Mouse (Mus musculus) forebrain, embryonic 15.5 days (tissue): ENCODE data around the gene Ttll5. TPM values are rescaled to one million over a fixed set of nuclear protein-coding genes. Genes with fewer than 3 reads are reported as not detected.
A peak's percentile ranks its signal among the peaks of the same experiment; 100 is the strongest.

Source experiments
- ATAC-seq: fragments of 200-750 bp; cut with Nextera tagmentation; replicated peaks from 2 replicates; pipeline ENCODE4 v1.8.0; 2017; ENCODE audit warnings: mild to moderate bottlenecking, moderate TSS enrichment, moderate library complexity
- H3K27ac ChIP-seq: fragments of 300-500 bp; sonication (generic); replicated peaks from 2 replicates; pipeline ENCODE4 v1.5.1; 2015; ENCODE audit warnings: mild to moderate bottlenecking, inconsistent platforms
- H3K27me3 ChIP-seq: fragments of 300-500 bp; sonication (generic); 2 replicates; pipeline ENCODE4 v1.6.1; 2015; ENCODE audit warnings: inconsistent platforms
- H3K36me3 ChIP-seq: fragments of 300-500 bp; sonication (generic); 2 replicates; pipeline ENCODE4 v1.6.1; 2015; ENCODE audit warnings: mild to moderate bottlenecking, inconsistent platforms
- H3K4me1 ChIP-seq: fragments of 300-500 bp; sonication (generic); 2 replicates; pipeline ENCODE4 v1.6.1; 2015; ENCODE audit warnings: inconsistent platforms
- H3K4me2 ChIP-seq: fragments of 300-500 bp; sonication (generic); replicated peaks from 2 replicates; pipeline ENCODE4 v1.6.1; 2015; ENCODE audit warnings: mild to moderate bottlenecking, inconsistent platforms
- H3K4me3 ChIP-seq: fragments of 300-500 bp; sonication (generic); 2 replicates; pipeline ENCODE4 v1.5.1; 2015; ENCODE audit warnings: mild to moderate bottlenecking, inconsistent platforms
- H3K9ac ChIP-seq: fragments of 300-500 bp; sonication (generic); replicated peaks from 2 replicates; pipeline ENCODE4 v1.6.1; 2015; ENCODE audit warnings: mild to moderate bottlenecking, inconsistent platforms
- H3K9me3 ChIP-seq: fragments of 300-500 bp; sonication (generic); 2 replicates; pipeline ENCODE4 v1.6.1; 2016; ENCODE audit warnings: inconsistent platforms
- WGBS: fragments of 180-500 bp; shearing (Covaris S2); methylation state at CpG from one replicate; pipeline ENCODE4 v1.1.7; 2015; ENCODE audit warnings: mixed read lengths; 5-methylcytosine and 5-hydroxymethylcytosine counted together
- polyA plus RNA-seq: library from polyadenylated mRNA; unstranded; fragments of >200 nt; fragmentation: Nextera tagmentation; extraction: Ambion mirVana; gene quantifications from 2 replicates; pipeline ENCODE4 v1.2.1, GENCODE M21; 2015

The Ttll5 gene
- polyA plus RNA-seq, 1 experiment from 2014 or later: 15.4 TPM

DNA sequence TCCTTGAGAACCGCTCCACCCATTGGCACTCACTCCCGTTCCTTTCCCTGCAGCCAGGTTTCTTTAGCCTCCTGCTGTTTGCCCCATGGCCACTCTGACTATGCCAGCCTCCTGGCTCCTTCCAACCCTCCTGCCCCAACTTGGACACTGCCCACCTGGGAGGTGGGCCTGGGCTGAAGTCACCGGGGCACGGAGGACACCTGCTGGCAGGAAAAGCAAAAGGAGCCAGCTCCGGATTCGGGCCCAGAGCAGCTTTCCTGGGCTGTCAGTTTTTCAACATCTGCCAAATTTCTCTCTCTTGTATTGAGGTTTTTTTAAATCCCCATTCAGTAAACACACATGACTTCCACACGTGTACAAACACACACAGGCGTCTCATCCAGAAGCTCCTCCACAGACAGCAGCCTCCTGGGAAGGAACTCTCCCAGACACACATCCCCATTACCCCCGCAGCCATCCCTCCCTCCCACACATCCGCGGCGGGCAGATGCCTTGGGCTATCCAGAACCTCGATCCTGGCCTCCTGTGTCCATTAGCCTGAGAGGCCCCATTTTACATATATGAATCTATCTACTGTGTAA is 252.0 kb downstream of the Ttll5 start:
- H3K9me3 ChIP-seq: no peaks in the 10 kb centered on the region
- H3K27me3 ChIP-seq: peaks cover 4% of the 10 kb centered on the region; the same call in 1 of the 2 replicates
- peak overlapping the region; percentile 11 for H3K27ac ChIP-seq
- H3K4me2 ChIP-seq: peak overlapping the region; percentile 87
- peak overlapping the region; percentile 6; the same call in 1 of the 2 replicates for H3K9ac ChIP-seq
- H3K4me3 ChIP-seq: peak overlapping the region; percentile 48
- no peaks in the 10 kb centered on the region for H3K36me3 ChIP-seq
- 10% methylated on average over 13 of the region's 13 CpGs for WGBS
- no peak for ATAC-seq
- H3K4me1 ChIP-seq: peaks cover 29% of the 10 kb centered on the region

DNA sequence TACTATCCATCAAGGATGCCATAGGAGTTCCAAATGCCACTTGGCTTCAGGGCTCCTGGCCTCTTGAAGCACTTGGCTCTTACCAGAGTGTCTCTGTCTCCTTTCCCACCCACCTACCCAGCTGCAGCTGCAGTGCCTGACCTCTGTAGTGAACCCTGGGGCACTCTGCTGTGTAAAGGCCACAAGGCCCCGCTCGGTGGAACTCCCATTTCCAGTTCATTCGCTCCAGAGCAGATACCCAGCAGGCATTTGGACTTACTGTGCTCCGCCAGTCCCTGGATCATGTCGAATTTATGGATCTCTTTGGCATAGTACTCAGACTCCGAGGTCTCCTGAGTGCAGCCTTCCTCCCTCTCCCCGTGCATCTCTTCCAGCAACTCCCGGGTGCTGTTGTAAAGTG is 252.9 kb downstream of the Ttll5 start:
- Histone ChIP-seq H3K36me3 (no peaks in the 10 kb centered on the region), H3K27me3 (peaks cover 4% of the 10 kb centered on the region; the same call in 1 of the 2 replicates), H3K4me1 (peaks cover 29% of the 10 kb centered on the region), H3K4me3 (peak overlapping the region; percentile 48), H3K27ac (0 out of 2 replicates have a peak overlapping the region, but pooled peaks have one; percentile 44), H3K9me3 (no peaks in the 10 kb centered on the region), H3K4me2 (peak overlapping the region; percentile 87), H3K9ac (peak overlapping the region; percentile 50; the same call in 1 of the 2 replicates)
- WGBS: 30% methylated on average over 8 of the region's 8 CpGs
- no peak for ATAC-seq

DNA sequence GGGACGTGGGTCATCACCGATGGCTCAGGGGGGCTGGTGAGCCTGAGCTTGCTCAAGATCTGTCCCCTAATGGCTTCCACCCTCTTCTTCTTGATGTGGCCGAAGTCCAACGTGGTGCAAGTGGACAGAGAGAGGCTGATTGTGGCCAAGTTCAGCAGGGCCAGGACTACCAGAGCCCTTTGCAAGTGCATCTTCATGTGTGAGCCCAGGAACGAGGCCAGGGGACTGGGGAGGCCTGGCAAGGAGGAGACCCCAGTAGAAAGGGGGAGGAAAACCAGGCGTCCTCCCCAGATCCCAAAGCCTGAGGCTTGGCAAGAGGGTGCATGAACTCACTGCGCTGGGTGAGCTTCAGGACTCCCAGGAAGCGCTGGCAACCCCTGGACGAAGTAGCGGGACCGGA is 253.3 kb downstream of the Ttll5 start:
- H3K27ac ChIP-seq: peak overlapping the region; percentile 44; the same call in 1 of the 2 replicates
- no peak for ATAC-seq
- H3K4me3 ChIP-seq: peak overlapping the region; percentile 48
- no peaks in the 10 kb centered on the region for H3K36me3 ChIP-seq
- H3K4me2 ChIP-seq: peak overlapping the region; percentile 87
- peaks cover 30% of the 10 kb centered on the region for H3K4me1 ChIP-seq
- H3K9ac ChIP-seq: peak overlapping the region; percentile 50
- WGBS: 21% methylated on average over 11 of the region's 11 CpGs
- H3K9me3 ChIP-seq: no peaks in the 10 kb centered on the region
- peaks cover 4% of the 10 kb centered on the region; the same call in 1 of the 2 replicates for H3K27me3 ChIP-seq

DNA sequence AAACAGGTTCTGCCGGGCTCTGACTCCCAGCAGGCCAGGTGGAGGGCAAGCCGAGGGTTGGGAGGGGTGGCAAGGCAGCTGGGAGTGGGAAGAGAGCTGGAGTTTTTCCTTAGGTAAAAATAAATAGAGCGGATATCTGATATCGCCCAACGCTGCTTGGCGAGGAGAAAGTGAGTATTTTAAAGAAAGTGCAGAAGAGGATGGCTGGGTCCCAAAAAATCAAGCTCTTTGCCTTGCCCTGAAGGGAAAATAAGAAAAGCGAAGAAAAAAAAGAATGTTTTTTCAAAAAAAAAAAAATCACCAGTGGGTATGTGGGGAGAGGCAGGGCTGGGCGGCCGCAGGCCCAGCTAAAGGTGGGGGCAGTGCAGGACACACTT is 253.7 kb downstream of the Ttll5 start:
- peaks cover 4% of the 10 kb centered on the region; the same call in 1 of the 2 replicates for H3K27me3 ChIP-seq
- peak overlapping the region; percentile 48 for H3K4me3 ChIP-seq
- peaks cover 34% of the 10 kb centered on the region for H3K4me1 ChIP-seq
- no peak for ATAC-seq
- 10% methylated on average over 9 of the region's 9 CpGs for WGBS
- peak overlapping the region; percentile 87 for H3K4me2 ChIP-seq
- H3K27ac ChIP-seq: peak overlapping the region; percentile 76
- no peaks in the 10 kb centered on the region for H3K36me3 ChIP-seq
- H3K9ac ChIP-seq: peak overlapping the region; percentile 50
- no peaks in the 10 kb centered on the region for H3K9me3 ChIP-seq

DNA sequence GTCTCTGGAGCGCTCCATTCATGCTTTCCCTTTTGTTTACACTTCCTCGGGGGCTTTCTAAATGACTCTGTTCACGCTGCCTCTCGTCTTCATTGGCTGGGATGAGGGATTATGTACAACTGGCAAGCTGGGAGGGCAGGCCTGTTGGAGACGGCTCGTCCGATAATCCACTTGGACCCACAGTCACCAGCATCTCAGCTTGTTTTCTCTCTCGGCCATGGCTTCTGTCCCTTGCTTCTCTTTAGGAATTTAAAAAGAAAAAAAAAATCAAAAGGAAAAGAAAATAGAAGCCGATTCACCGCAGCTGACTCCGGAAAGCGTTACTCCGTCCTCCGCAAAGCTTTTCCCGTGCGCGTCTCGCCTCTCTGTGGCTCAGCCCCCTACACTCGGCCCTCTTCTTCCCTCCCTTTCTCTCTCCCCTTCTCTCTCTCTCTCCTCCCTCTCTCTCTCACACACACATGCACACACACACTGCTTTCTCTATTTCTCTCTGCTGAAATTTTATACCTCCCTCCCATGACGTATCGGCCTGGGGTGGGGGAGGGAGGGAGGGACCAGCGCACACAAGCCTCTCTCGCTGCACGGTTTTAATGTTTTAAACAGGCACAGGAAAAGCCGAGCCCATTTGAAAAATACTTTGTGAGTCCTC is 254.2 kb downstream of the Ttll5 start, which contains the start of gene Tgfb3:
Gene Tgfb3 (minus strand): TSS at position 489 of the 649 bp plus-strand sequence.
- peak within 1 kb of the TSS; percentile 76 for H3K27ac ChIP-seq
- H3K27me3 ChIP-seq: peaks cover 4% of the 10 kb centered on the region; the same call in 1 of the 2 replicates
- ATAC-seq: peak; percentile 55

DNA sequence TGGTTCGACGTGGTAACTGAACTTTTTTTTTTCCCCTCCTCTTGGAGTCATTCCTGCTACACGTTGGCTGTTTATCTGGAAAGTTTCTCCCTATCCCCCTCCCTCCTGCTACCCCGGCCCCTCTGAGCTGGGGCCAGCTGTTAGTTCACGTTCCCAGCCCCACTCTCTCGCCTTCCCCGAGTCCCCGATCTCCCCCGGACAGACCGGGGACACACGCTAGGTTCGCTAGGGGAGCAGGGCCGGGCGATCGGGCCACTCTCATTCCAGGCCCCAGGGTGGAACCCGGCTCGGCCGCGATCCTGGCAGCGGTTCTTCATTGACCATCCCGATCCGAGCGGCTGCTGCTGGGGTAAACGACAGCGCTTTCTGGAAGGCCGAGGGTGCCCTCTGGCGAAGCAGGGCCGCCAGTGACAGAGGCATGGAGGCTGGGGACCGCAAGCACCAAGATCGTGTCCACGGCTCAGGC is 254.8 kb downstream of the Ttll5 start:
- H3K27ac ChIP-seq: peak overlapping the region; percentile 76
- H3K4me1 ChIP-seq: peaks cover 37% of the 10 kb centered on the region
- no peaks in the 10 kb centered on the region for H3K9me3 ChIP-seq
- under 1% methylated on average over 31 of the region's 31 CpGs for WGBS
- H3K4me3 ChIP-seq: peak overlapping the region; percentile 48
- H3K36me3 ChIP-seq: no peaks in the 10 kb centered on the region
- peak overlapping the region; percentile 50 for H3K9ac ChIP-seq
- peak; percentile 73 for ATAC-seq
- peak overlapping the region; percentile 87 for H3K4me2 ChIP-seq
- H3K27me3 ChIP-seq: peaks cover 4% of the 10 kb centered on the region; the same call in 1 of the 2 replicates

More for the DNA sequence above, 254.2 kb downstream of the Ttll5 start, which contains the start of gene Tgfb3:
- H3K9ac ChIP-seq: peak within 1 kb of the TSS; percentile 50
- H3K4me2 ChIP-seq: peak within 1 kb of the TSS; percentile 87
- peaks cover 37% of the 10 kb centered on the region for H3K4me1 ChIP-seq
- no peaks in the 10 kb centered on the region for H3K36me3 ChIP-seq
- WGBS: under 1% methylated on average over 25 of the region's 25 CpGs
- H3K4me3 ChIP-seq: peak within 1 kb of the TSS; percentile 48
- H3K9me3 ChIP-seq: no peaks in the 10 kb centered on the region

DNA sequence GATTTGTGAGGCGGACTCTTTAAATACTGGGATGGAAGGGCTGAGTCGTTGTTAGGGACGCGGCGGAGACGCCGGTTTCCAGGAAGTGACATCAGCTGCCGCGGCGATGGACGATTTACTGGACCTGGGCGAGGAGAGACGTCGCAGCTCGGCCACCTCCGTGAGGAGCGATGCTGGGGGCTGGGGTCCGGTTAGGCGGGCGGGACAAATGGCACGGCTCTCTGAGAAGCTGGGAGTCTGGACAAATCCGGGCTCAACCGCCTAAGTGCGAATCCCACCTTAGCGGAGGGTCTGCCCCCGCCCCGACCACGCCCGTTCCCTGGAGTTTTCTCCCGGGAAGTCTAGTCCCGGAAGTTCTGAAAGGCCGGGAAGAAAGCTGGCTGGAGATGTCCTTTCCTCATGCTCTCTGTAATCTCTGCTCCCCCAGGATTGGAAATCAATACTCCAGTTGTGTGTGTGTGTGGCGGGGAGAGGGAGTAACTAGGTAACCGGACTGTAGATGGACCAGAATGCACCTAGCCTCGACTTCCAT is 258.1 kb downstream of the Ttll5 start, which contains the start of gene Ift43:
Gene Ift43 (plus strand): TSS at position 61 of the 532 bp plus-strand sequence.
- Histone ChIP-seq H3K9ac (peak within 1 kb of the TSS; percentile 64), H3K4me3 (peak within 1 kb of the TSS; percentile 84), H3K9me3 (no peaks in the 10 kb centered on the region), H3K36me3 (no peaks in the 10 kb centered on the region), H3K27ac (no peak within 1 kb of the TSS), H3K27me3 (no peaks in the 10 kb centered on the region), H3K4me2 (peak within 1 kb of the TSS; percentile 69), H3K4me1 (peaks cover 21% of the 10 kb centered on the region)
- ATAC-seq: peak; percentile 61
- under 1% methylated on average over 35 of the region's 35 CpGs for WGBS

DNA sequence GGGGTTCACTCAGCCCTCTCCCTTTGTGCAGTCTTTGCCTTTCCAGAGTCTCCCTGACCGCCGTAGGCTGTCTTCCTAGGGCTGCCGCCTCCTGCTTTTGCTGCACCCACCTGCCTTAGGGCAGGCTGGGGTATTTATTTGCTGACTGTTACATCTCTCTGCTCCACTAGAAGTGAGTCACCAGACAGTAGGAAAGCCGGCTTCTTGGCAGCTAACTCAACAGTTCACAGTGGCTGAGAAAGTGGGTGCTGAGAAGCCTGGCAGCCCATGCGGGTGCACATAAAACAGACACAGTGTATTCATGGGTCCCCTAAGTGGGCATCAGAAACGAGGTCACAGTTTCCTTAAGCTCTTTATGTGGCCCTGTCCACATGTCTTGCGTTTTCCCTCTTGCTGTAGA is 261.4 kb downstream of the Ttll5 start:
- Histone ChIP-seq H3K9me3 (no peaks in the 10 kb centered on the region), H3K9ac (no peak overlapping the region), H3K4me1 (peaks cover 12% of the 10 kb centered on the region), H3K27ac (no peak overlapping the region), H3K4me2 (no peak overlapping the region), H3K27me3 (no peaks in the 10 kb centered on the region), H3K36me3 (peaks cover 3% of the 10 kb centered on the region; the same call in 1 of the 2 replicates), H3K4me3 (no peak overlapping the region)
- 87% methylated on average over 7 of the region's 7 CpGs for WGBS
- no peak for ATAC-seq

DNA sequence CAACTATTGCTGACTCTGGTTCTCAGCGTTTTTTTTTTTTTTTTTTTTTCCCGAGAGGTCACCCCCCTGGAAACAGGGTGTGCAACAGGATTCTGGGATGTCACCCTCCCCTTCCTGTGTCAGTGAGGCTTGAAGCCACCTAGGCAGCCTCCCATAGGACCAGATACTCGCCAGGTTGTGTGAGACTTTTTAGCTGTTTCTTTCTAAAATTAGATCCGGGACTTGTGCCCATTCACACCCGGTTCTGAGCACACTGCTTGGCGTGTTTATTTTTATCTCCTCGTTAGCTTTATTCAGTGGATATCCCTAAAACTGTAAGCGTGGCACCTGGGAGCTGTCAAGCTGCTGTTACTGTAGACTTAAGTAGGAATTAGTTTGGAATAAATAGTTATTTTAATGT is 262.1 kb downstream of the Ttll5 start:
- no peaks in the 10 kb centered on the region for H3K9me3 ChIP-seq
- H3K27ac ChIP-seq: no peak overlapping the region
- peaks cover 12% of the 10 kb centered on the region for H3K4me1 ChIP-seq
- 51% methylated on average over 8 of the region's 8 CpGs for WGBS
- H3K27me3 ChIP-seq: no peaks in the 10 kb centered on the region
- no peak overlapping the region for H3K4me2 ChIP-seq
- peaks cover 3% of the 10 kb centered on the region; the same call in 1 of the 2 replicates for H3K36me3 ChIP-seq
- H3K9ac ChIP-seq: no peak overlapping the region
- H3K4me3 ChIP-seq: no peak overlapping the region
- no peak for ATAC-seq

DNA sequence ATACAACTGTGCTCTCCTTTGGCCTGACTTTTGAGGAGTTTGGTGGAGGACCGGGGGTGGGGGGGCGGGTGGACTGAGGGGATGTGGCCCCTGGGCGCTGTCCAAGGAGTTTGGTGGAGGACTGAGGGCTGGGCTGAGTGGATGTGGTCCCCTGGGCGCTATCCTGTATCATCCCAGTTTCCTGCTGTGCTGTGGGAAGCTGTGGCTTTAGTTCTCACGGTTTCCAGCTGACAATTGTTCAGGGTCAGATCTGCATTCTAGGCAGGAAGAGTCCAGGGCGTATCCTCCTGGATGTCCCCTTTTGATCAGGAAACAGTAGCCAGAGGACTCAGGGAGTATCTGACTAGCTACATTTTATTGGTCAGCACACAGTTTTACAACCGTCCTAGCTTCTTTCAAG is 263.6 kb downstream of the Ttll5 start:
- H3K4me1 ChIP-seq: peaks cover 8% of the 10 kb centered on the region
- H3K27ac ChIP-seq: no peak overlapping the region
- no peaks in the 10 kb centered on the region for H3K9me3 ChIP-seq
- ATAC-seq: no peak
- H3K9ac ChIP-seq: no peak overlapping the region
- H3K4me2 ChIP-seq: no peak overlapping the region
- 70% methylated on average over 7 of the region's 7 CpGs for WGBS
- no peak overlapping the region for H3K4me3 ChIP-seq
- H3K36me3 ChIP-seq: peaks cover 3% of the 10 kb centered on the region; the same call in 1 of the 2 replicates
- H3K27me3 ChIP-seq: no peaks in the 10 kb centered on the region

DNA sequence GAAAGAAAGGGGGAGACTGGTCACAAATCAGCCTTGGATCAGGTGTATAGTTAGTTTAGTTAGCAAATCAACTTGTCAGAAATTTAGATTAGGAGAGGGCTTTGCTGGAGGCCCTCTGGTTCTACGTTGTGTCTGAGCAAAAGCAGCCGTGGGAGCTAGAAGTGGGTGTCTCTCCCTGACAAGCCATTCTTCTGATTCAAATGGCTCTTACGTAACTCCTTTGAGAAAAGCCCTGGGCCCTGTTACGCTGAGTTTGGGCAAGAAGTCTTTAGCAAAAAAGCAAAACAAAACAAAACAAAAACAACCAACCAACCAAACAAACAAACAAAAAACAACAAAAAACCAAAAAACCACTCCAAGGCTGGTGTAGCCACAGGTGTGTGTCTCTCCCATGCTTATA is 266.3 kb downstream of the Ttll5 start:
- Histone ChIP-seq H3K4me1 (peaks cover 4% of the 10 kb centered on the region; the same call in 1 of the 2 replicates), H3K36me3 (peaks cover 5% of the 10 kb centered on the region), H3K9ac (no peak overlapping the region), H3K4me3 (no peak overlapping the region), H3K27me3 (no peaks in the 10 kb centered on the region), H3K4me2 (no peak overlapping the region), H3K9me3 (no peaks in the 10 kb centered on the region), H3K27ac (no peak overlapping the region)
- no peak for ATAC-seq
- 54% methylated on average over 4 of the region's 4 CpGs for WGBS

DNA sequence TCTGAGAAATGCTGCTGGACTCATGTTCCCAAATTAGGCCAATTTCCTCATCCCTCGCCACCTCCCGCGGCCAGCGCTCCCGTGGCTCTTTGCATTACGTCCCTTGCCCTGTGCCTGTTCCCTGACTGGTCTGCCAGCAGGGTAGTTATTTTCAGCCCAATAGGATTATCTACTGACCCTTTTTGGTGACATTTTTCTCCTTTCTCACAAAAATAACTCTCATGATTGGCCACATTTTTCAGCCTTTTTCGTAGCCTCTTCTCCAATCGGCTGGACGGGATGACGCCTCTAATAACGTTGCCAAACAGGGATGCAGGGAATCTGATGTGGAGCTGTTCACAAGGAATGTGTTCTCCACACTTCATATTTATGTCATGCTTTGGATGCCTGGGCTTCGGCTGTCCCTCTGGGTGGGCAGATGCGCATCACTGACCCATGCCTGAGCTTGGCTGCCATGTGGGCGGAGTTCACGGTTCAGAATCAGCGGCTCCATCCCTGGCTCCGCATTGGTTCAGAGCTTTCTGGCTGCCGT is 267.2 kb downstream of the Ttll5 start:
- H3K4me2 ChIP-seq: no peak overlapping the region

More for the DNA sequence above, 267.2 kb downstream of the Ttll5 start:
- H3K36me3 ChIP-seq: peaks cover 7% of the 10 kb centered on the region
- WGBS: 39% methylated on average over 18 of the region's 18 CpGs
- no peak overlapping the region for H3K9ac ChIP-seq
- H3K27me3 ChIP-seq: no peaks in the 10 kb centered on the region
- no peaks in the 10 kb centered on the region for H3K9me3 ChIP-seq
- no peak overlapping the region for H3K4me3 ChIP-seq
- peaks cover 4% of the 10 kb centered on the region; the same call in 1 of the 2 replicates for H3K4me1 ChIP-seq
- ATAC-seq: no peak
- no peak overlapping the region for H3K27ac ChIP-seq
